Mouse (Mus musculus) hindbrain, embryonic 12.5 days (tissue): Measurements from ENCODE around the gene Yipf3. TPM values are rescaled to one million over a fixed set of nuclear protein-coding genes. Genes with fewer than 3 reads are reported as not detected.

Experiments used
- ATAC-seq: fragments of 200-750 bp; cut with Nextera tagmentation; 2 replicates; pipeline ENCODE4 v1.8.0; 2017; ENCODE audit warnings: moderate TSS enrichment; ENCODE audit not compliant: low FRiP score
- H3K27ac ChIP-seq: fragments of 300-500 bp; sonication (generic); 2 replicates; pipeline ENCODE4 v1.5.1; 2016; ENCODE audit warnings: mild to moderate bottlenecking
- H3K27me3 ChIP-seq: fragments of 300-500 bp; sonication (generic); 2 replicates; pipeline ENCODE4 v1.6.1; 2016; ENCODE audit warnings: mild to moderate bottlenecking
- H3K36me3 ChIP-seq: fragments of 300-500 bp; sonication (generic); 2 replicates; pipeline ENCODE4 v1.6.1; 2016; ENCODE audit warnings: mild to moderate bottlenecking
- H3K4me1 ChIP-seq: fragments of 300-500 bp; sonication (generic); 2 replicates; pipeline ENCODE4 v1.6.1; 2016
- H3K4me2 ChIP-seq: fragments of 300-500 bp; sonication (generic); replicated peaks from 2 replicates; pipeline ENCODE4 v1.6.1; 2016; ENCODE audit warnings: mild to moderate bottlenecking
- H3K4me3 ChIP-seq: fragments of 300-500 bp; sonication (generic); 2 replicates; pipeline ENCODE4 v1.5.1; 2016; ENCODE audit warnings: mild to moderate bottlenecking
- H3K9ac ChIP-seq: fragments of 300-500 bp; sonication (generic); 2 replicates; pipeline ENCODE4 v1.6.1; 2016; ENCODE audit warnings: mild to moderate bottlenecking, moderate library complexity
- H3K9me3 ChIP-seq: fragments of 300-500 bp; sonication (generic); replicated peaks from 2 replicates; pipeline ENCODE4 v1.6.1; 2016; ENCODE audit warnings: mild to moderate bottlenecking
- WGBS: fragments of 180-500 bp; shearing (Covaris S2); methylation state at CpG from one replicate; pipeline ENCODE4 v1.1.7; 2016; 5-methylcytosine and 5-hydroxymethylcytosine counted together
- polyA plus RNA-seq: library from polyadenylated mRNA; unstranded; fragments of >200 nt; fragmentation: Nextera tagmentation; extraction: Ambion mirVana; gene quantifications from 2 replicates; pipeline ENCODE4 v1.2.1, GENCODE M21; 2016

Yipf3 gene
- 77.2 and 83.8 TPM in 2 replicates for polyA plus RNA-seq

DNA sequence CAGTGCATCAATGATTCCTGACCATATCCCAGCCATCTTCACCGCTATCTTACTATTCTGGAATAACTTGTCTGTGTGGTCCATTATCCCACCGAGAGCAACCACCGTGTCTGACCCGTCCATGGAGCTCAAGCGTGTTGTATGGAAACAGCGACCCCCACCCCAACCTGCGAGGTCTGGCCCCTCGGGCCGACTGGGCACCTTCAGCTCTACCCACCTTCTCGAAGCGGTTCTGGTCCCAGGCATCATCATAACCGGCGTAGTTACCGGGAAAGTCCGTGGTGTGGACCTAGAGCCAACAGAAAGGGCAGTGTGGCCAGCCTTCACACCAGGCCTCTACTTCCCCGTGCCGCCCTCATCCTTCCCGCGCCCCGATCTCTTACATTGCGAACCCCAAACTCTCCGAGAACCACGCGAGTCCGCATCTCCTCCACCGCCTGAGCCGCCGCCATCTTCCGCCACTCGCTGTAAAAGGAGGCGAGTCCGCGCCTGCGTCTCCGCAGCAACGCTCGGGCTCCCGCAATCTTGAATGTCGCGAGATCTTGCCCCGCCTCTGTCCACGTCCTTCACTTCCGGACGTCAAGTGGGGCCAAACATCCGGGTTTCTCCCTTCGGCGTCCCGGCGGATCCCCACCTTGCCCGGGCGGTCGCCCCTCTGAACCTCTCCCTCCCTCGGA, at the start of gene Yipf3, which contains the start of gene Polr1c:
Gene Yipf3 (plus strand): TSS at position 569 of the 677 bp plus-strand sequence.
Gene Polr1c (minus strand): TSS at position 543 of the 677 bp plus-strand sequence.
- peak within 1 kb of the TSS; percentile 93 for H3K4me2 ChIP-seq
- H3K4me1 ChIP-seq: peaks cover 24% of the 10 kb centered on the region
- WGBS: under 1% methylated on average over 53 of the region's 53 CpGs
- H3K9me3 ChIP-seq: no peaks in the 10 kb centered on the region
- H3K27me3 ChIP-seq: no peaks in the 10 kb centered on the region
- peak; percentile 90 for ATAC-seq
- peak within 1 kb of the TSS; percentile 97 for H3K9ac ChIP-seq
- H3K27ac ChIP-seq: peak within 1 kb of the TSS; percentile 87
- H3K36me3 ChIP-seq: peaks cover 66% of the 10 kb centered on the region
- peak within 1 kb of the TSS; percentile 89 for H3K4me3 ChIP-seq

GRCm38 (mm10) chr17:46201151-46201550, 46.7 kb upstream of the Yipf3 start:
- H3K27ac ChIP-seq: no peak overlapping the region
- peak overlapping the region; percentile 93; the same call in 1 of the 2 replicates for H3K4me3 ChIP-seq
- no peak for ATAC-seq
- peaks cover 22% of the 10 kb centered on the region for H3K4me1 ChIP-seq
- 71% methylated on average over 6 of the region's 6 CpGs for WGBS
- H3K9ac ChIP-seq: peak overlapping the region; percentile 88; the same call in 1 of the 2 replicates
- no peaks in the 10 kb centered on the region for H3K27me3 ChIP-seq
- H3K9me3 ChIP-seq: no peaks in the 10 kb centered on the region
- H3K4me2 ChIP-seq: peak overlapping the region; percentile 94
- H3K36me3 ChIP-seq: peaks cover 38% of the 10 kb centered on the region

DNA sequence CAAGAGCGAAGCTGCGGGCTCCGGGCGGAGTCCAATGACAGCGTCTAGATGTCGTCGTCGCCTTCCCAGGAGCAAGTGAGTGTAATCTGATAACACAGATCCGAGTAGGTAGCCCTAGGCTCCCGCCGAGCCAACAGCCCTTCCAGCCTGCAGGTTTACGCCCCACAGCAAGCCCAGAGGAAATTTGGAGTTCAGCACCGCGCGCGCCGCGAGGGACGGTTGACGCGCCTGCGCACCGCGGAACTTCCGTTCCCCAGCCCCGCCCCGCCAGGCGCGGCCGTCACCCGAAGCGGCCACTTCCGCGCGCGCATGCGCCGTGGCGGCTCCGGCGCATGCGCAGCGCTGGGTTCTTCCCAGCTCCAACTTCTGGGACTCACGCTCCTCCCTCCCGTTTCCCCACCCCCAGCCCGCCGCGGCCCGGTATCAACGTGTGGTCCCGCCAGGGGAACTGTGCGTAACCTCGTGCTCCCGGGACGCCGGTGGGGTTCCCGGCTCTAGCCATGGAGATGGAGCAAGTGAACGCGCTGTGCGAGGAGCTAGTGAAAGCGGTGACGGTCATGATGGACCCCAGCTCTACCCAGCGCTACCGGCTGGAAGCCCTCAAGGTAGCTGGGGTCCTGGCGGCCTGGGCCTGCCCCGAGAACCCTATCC, 45.3 kb upstream of the Yipf3 start, which contains the start of the genes Polh and Xpo5:
Gene Polh (minus strand): TSS at position 225 of the 651 bp plus-strand sequence.
Gene Xpo5 (plus strand): TSS at position 362 of the 651 bp plus-strand sequence.
- under 1% methylated on average over 66 of the region's 66 CpGs for WGBS
- Histone ChIP-seq H3K27me3 (no peaks in the 10 kb centered on the region), H3K9me3 (no peaks in the 10 kb centered on the region), H3K4me1 (peaks cover 22% of the 10 kb centered on the region), H3K36me3 (peaks cover 38% of the 10 kb centered on the region), H3K4me2 (peak within 1 kb of the TSS; percentile 94), H3K4me3 (peak within 1 kb of the TSS; percentile 93), H3K27ac (peak within 1 kb of the TSS; percentile 87), H3K9ac (peak within 1 kb of the TSS; percentile 88)
- peak; percentile 95 for ATAC-seq

DNA sequence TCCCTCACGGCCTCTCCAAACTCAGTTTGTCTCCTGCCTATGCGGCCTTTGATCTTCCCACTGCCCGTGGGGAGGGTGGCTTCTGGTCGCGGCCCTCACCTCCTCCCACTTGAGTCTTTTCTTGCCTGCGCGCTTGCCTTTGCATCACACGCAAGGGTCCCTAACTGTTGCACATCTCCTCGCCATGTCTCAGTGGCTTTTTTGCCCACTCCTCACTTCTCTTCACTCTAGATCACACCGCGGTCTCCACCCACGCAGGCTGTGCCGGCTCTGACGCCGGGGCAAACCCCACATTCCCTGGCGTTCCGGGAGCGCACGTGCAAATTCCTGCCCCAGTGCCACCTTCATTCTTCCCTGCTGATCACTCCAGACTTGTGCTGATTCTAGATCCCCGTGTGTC, 44.8 kb upstream of the Yipf3 start:
- H3K4me3 ChIP-seq: peak overlapping the region; percentile 93
- WGBS: under 1% methylated on average over 20 of the region's 20 CpGs
- ATAC-seq: no peak; the same call in 1 of the 2 replicates
- peak overlapping the region; percentile 87 for H3K27ac ChIP-seq
- peak overlapping the region; percentile 94 for H3K4me2 ChIP-seq
- H3K36me3 ChIP-seq: peaks cover 38% of the 10 kb centered on the region
- H3K9ac ChIP-seq: peak overlapping the region; percentile 88
- H3K27me3 ChIP-seq: no peaks in the 10 kb centered on the region
- H3K4me1 ChIP-seq: peaks cover 22% of the 10 kb centered on the region
- no peaks in the 10 kb centered on the region for H3K9me3 ChIP-seq

GRCm38 (mm10) chr17:46206676-46207075, 41.2 kb upstream of the Yipf3 start:
- Histone ChIP-seq H3K4me2 (no peak overlapping the region), H3K27me3 (no peaks in the 10 kb centered on the region), H3K4me1 (peaks cover 15% of the 10 kb centered on the region), H3K9ac (no peak overlapping the region), H3K27ac (no peak overlapping the region), H3K4me3 (no peak overlapping the region), H3K36me3 (peaks cover 57% of the 10 kb centered on the region), H3K9me3 (no peaks in the 10 kb centered on the region)
- ATAC-seq: no peak

GRCm38 (mm10) chr17:46210550-46210949, 37.3 kb upstream of the Yipf3 start:
- no peak overlapping the region for H3K9ac ChIP-seq
- H3K4me3 ChIP-seq: no peak overlapping the region
- H3K27ac ChIP-seq: no peak overlapping the region
- no peaks in the 10 kb centered on the region for H3K9me3 ChIP-seq
- no peaks in the 10 kb centered on the region for H3K4me1 ChIP-seq
- ATAC-seq: no peak
- H3K27me3 ChIP-seq: no peaks in the 10 kb centered on the region
- 94% methylated on average over 3 of the region's 3 CpGs for WGBS
- no peak overlapping the region for H3K4me2 ChIP-seq
- peaks cover 90% of the 10 kb centered on the region for H3K36me3 ChIP-seq

GRCm38 (mm10) chr17:46221601-46222000, 26.3 kb upstream of the Yipf3 start:
- ATAC-seq: no peak
- 94% methylated on average over 3 of the region's 3 CpGs for WGBS
- Histone ChIP-seq H3K9ac (no peak overlapping the region), H3K9me3 (no peaks in the 10 kb centered on the region), H3K27ac (no peak overlapping the region), H3K27me3 (no peaks in the 10 kb centered on the region), H3K4me1 (no peaks in the 10 kb centered on the region), H3K4me2 (no peak overlapping the region), H3K4me3 (no peak overlapping the region), H3K36me3 (peaks cover 97% of the 10 kb centered on the region)

DNA sequence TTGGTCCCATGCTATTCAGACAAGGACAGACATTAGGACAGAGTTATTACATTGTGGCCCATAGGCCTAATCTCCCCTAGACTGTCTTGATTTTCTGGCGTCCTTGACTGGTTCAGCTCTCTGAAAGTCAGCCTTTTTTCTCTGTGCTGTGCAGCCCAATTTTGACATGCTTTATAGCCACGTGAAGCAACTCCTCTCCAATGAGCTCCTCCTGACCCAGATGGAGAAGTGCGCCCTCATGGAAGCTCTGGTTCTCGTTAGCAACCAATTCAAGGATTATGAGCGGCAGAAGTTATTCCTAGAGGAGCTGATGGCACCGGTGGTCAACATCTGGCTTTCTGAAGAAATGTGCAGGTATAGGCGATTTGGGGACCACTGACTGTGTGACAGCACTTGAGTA, 20.3 kb upstream of the Yipf3 start:
- Histone ChIP-seq H3K4me2 (no peak overlapping the region), H3K4me3 (no peak overlapping the region), H3K27ac (no peak overlapping the region), H3K27me3 (no peaks in the 10 kb centered on the region), H3K9ac (no peak overlapping the region), H3K9me3 (no peaks in the 10 kb centered on the region), H3K36me3 (peaks cover 91% of the 10 kb centered on the region), H3K4me1 (no peaks in the 10 kb centered on the region)
- ATAC-seq: no peak
- 87% methylated on average over 7 of the region's 7 CpGs for WGBS

DNA sequence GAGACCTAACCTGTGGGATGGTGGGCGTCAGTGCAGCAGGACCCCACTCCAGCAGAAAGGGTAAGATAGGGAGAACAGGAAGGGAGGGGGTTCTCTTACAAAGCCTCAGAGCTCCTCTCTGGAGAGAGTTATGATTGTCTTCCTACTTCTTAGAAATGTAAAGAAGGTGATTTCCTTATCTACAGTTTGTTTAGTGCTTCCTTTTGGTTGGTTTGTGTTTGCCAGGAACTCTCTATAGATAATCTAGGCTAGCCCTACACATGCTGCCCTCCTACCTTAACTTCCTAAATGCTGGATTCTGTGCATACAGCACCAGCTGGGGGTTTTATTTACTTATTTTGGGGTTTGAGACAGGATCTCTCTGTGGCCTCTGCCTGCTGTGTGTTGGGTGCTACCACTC, 11.8 kb upstream of the Yipf3 start:
- H3K27ac ChIP-seq: no peak overlapping the region
- no peak overlapping the region for H3K4me2 ChIP-seq
- no peaks in the 10 kb centered on the region for H3K4me1 ChIP-seq
- H3K4me3 ChIP-seq: no peak overlapping the region
- no peak for ATAC-seq
- no peaks in the 10 kb centered on the region for H3K9me3 ChIP-seq
- H3K9ac ChIP-seq: no peak overlapping the region
- H3K36me3 ChIP-seq: peaks cover 71% of the 10 kb centered on the region
- 94% methylated on average over 1 of the region's 1 CpGs for WGBS
- H3K27me3 ChIP-seq: no peaks in the 10 kb centered on the region

DNA sequence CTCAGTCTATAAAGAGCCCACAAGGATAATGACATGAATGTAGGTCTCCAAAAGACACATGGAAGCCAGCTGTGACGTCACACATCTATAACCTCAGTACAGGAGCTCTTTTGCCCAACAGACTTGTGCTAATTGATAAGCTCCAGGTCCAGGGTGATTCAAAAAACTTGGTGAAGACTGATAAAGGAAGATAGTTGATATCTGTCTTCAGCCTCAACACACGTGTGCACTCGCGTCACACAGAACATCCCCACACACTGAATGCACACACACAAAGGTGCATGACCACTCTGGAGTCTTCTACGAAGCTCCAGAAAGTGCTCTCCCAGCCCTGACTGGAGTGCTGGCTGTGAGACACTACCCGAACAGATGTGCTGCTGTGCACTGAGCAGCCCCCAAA, 10.8 kb upstream of the Yipf3 start:
- no peaks in the 10 kb centered on the region for H3K27me3 ChIP-seq
- no peak overlapping the region for H3K27ac ChIP-seq
- H3K9ac ChIP-seq: no peak overlapping the region
- ATAC-seq: no peak
- H3K4me3 ChIP-seq: no peak overlapping the region
- 96% methylated on average over 6 of the region's 6 CpGs for WGBS
- no peaks in the 10 kb centered on the region for H3K9me3 ChIP-seq
- H3K4me1 ChIP-seq: no peaks in the 10 kb centered on the region
- no peak overlapping the region for H3K4me2 ChIP-seq
- H3K36me3 ChIP-seq: peaks cover 74% of the 10 kb centered on the region

DNA sequence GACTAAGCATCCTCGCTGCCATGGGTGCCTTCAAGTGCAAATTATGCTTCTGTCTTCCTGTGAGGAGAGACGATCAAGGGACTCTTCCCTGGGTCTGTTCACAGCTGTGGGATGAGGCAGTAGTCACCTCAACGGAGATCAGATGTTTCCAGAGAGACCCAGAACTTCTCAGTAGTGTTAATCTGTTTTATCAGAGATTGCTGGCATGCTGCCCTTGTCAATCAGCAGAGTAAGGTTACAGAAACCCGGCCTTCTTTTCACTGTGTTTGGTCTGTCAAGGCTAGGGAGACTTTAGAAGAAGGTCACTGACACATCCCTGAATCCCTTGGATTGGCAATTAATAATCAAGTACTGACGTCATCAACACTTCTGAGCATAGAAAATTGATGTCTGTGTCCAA, 10.4 kb upstream of the Yipf3 start:
- H3K36me3 ChIP-seq: peaks cover 78% of the 10 kb centered on the region
- H3K9ac ChIP-seq: no peak overlapping the region
- H3K4me2 ChIP-seq: no peak overlapping the region
- H3K4me1 ChIP-seq: no peaks in the 10 kb centered on the region
- H3K4me3 ChIP-seq: no peak overlapping the region
- ATAC-seq: no peak
- 87% methylated on average over 5 of the region's 5 CpGs for WGBS
- H3K27ac ChIP-seq: no peak overlapping the region
- no peaks in the 10 kb centered on the region for H3K9me3 ChIP-seq
- no peaks in the 10 kb centered on the region for H3K27me3 ChIP-seq

- H3K9me3 ChIP-seq: no peaks in the 10 kb centered on the region
- no peak overlapping the region for H3K4me2 ChIP-seq
- ATAC-seq: no peak
- H3K27me3 ChIP-seq: no peaks in the 10 kb centered on the region
- no peaks in the 10 kb centered on the region for H3K4me1 ChIP-seq
- no peak overlapping the region for H3K4me3 ChIP-seq
- H3K9ac ChIP-seq: no peak overlapping the region
- H3K27ac ChIP-seq: no peak overlapping the region
- peaks cover 86% of the 10 kb centered on the region for H3K36me3 ChIP-seq
- WGBS: 94% methylated on average over 15 of the region's 15 CpGs
Measured at GRCm38 (mm10) chr17:46239516-46240114, 8.3 kb upstream of the Yipf3 start.
